Mouse (Mus musculus): ENCODE results near the gene Aldoc. TPM values are rescaled to one million over a fixed set of nuclear protein-coding genes. Genes with fewer than 3 reads are reported as not detected.

Gene Aldoc
- total RNA-seq, 2 experiments from 2014 or later = 733 to 876 TPM

DNA sequence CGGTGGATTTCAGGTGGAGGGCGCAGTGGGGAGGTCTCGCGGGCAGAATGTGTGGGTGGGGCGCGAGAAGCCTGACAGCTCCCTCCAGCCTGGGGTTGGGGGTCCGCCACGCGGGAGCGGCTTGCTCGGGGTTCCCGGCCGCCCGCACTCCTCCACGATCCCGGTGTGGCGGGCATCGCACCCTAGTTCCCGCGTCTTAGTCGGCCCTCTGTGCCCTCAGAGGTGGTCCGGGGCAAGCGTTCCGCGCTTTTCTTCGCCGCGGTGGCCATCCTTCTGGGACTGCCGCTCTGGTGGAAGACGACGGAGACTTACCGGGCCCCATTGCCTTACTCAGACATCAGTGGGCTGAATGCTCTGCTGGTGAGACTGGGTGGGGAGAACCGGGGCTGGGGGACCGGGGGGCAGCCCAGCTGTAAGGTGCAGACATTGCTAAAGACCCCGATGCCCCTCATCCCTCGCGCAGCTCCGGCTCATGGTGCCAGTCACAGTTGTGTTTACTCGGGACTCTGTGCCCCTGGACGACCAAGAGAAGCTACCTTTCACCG, 5.8 kb downstream of the Aldoc start:
- DNase-seq (ENCODE audit: low spot score in 2 of 2) = no peak

- DNase-seq (ENCODE audit: low spot score in 2 of 2) = no peak
Observed at GRCm38 (mm10) chr11:78332676-78333075, 9.9 kb downstream of the Aldoc start.

GRCm38 (mm10) chr11:78333992-78334391, 11.2 kb downstream of the Aldoc start:
- no peak for DNase-seq (ENCODE audit: low spot score in 2 of 2)

DNA sequence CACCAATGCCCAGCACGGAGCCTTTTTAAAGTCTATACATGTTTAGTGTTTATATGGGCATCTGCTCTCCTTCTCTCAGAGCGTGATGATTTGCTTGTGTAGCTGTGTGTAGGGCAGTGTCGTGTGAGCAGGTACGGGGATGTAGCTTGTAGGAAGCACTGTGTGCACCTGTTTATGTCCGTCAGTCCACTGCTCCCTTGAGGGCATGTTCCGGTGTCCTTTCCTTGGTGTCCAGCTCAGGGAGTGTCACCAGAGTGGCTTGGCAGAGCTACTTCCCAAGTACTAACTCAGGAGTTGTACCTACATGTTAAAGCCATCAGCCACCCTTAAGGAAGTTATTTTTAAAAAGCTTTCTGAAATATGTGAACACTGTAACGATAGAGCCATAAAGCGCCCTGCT, 14.3 kb downstream of the Aldoc start:
- no peak for DNase-seq (ENCODE audit: low spot score in 2 of 2)

DNA sequence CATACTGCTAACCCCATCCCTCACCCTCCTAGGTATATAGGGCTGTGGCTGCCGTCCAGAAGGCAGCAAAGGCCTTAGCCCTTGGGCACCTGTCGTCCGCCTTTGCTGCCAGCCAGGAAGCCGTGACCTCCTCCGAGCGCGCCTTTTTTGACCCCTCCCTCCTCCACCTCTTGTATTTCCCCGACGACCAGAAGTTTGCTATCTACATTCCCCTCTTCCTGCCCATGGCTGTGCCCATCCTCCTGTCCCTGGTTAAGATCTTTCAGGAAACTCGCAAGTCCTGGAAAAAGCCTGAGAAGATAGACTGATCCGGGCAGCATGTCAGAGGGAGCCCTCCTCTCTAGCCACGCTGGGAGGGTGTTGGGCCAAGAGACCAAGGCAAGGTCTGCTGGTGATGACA, 18.9 kb downstream of the Aldoc start:
- DNase-seq (ENCODE audit: low spot score in 2 of 2) = no peak

DNA sequence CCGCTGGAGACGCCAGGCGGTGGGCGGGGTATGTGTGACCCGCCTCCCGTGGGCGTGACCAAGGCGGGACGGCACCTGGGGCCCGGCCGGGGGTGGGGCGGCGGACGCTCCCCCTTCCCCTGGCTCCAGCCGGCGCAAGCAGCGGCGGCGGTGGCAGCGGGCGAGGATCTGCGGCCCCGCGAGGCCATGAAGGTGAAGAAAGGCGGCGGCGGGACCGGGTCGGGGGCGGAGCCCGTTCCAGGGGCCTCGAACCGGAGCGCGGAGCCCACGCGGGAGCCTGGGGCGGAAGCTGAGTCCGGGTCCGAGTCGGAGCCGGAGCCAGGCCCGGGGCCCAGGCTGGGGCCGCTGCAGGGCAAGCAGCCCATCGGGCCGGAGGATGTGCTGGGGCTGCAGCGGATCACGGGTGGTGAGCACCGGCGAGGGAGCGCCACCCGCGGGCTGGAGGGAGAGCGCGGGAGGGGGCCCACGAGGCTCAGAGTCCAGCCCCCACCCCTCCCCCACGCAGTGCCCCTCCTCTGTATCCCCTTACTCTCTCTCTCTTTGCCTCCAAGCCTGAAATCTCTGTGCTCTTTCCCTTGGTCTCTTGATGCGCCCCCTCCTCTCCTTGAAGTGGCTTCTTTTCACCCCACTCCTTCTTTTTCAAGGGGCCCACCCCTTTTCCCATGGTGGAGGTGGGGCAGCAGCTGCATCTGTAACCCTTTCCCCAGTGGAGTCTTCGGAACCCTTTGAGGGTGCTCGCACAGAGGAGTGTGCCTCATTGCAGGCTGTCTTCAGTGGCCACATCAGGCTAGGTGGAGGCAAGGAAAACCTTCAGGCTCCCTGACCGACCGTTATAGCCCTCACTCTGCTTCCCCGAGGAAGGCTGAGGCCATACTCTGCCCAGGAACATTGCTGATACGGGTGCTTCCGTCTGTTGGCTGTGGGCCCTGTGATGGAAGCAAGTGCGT, 20.9 kb downstream of the Aldoc start, which contains the start of gene Unc119:
Gene Unc119 (plus strand): TSS at position 102 of the 947 bp plus-strand sequence.
- DNase-seq (ENCODE audit: low spot score in 2 of 2) = peak; percentile 69 to 78

GRCm38 (mm10) chr11:78344328-78344889, 21.6 kb downstream of the Aldoc start:
- no peak for DNase-seq (ENCODE audit: low spot score in 2 of 2)

DNA sequence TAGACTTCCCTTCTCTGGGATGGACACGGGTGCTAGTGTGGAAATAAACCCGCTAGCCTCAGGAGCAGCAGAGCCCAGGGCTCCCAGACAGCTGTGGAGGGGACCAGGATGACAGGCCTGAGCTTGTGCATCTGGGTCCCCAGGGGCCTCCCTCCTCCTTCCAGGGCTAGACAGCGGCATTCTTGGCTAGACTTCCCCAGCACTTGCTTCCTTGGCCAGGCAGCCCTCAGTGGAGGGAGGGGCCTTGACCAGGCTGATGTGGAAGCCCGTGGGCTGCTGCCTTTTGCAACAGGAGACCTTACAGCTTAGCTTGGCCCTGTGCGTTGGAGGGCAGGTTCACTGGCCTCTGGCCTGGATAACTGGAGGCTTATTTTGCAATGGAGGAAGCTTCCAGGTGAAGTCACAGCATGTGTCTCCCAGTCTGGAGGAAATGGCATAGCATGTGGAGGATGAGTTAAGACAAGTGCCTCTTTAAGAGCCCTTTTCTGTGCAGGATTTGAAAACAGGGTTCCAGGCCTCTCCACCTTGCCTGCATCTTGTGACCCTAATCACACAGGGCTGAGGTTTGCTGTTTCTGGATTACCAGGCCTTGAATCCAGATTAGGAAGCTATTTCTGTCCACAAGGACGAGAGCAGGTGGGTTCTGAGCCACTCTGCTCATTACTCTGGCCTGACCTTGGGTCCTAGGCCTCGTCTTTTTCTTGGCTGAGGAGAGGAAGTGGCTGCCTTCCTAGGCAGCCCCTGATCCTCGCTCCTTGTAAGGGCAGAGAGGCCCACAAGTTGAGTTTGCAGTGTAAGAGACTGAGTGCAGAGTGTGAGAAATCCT, 22.3 kb downstream of the Aldoc start:
- DNase-seq (ENCODE audit: low spot score in 2 of 2) = no peak

GRCm38 (mm10) chr11:78345801-78346200, 23.0 kb downstream of the Aldoc start:
- DNase-seq (ENCODE audit: low spot score in 2 of 2) = no peak

DNA sequence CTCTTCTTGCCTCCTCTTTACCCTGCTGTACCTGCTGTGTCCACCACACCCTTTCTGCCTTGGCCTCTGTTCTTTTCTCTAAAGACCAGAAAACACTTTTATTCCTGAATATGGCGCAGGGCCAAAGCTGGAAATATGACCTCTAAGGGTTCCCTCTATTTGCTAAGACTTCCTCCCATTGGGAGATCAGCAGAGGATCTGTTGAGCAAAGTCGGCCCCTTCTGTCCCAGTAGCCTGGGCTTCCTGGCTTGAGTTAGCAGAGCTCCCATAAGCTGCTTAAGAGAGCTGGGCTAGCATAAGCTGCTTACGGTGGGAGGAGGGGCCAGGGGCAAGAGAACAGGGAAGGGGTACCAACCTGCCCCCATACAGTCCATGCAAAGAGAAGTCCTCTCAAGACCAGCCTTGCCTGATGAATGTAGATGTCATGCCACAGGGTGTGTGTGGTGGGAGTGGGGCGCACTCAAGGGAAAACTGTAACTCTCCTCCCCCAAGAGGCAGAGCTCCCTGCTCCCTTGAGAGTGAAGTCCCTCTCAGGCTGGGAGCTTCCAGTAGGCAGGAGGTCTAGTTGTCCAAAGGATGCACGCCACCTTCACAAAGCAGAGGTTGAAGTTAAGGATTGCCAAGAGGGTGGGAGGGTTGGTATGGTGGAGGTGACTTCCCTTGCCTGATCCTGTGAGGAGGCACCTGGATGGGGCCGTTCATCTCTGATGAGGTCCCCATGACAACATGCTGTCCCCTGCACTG, 23.7 kb downstream of the Aldoc start:
- DNase-seq (ENCODE audit: low spot score in 2 of 2) = no peak

- DNase-seq (ENCODE audit: low spot score in 2 of 2) = peak; percentile 55 to 73
Observed at GRCm38 (mm10) chr11:78347070-78347754, 24.4 kb downstream of the Aldoc start.

GRCm38 (mm10) chr11:78347908-78348307, 25.1 kb downstream of the Aldoc start:
- no peak for DNase-seq (ENCODE audit: low spot score in 2 of 2)

- no peak for DNase-seq (ENCODE audit: low spot score in 2 of 2)
Observed at GRCm38 (mm10) chr11:78348474-78348873, 25.7 kb downstream of the Aldoc start.

GRCm38 (mm10) chr11:78349441-78350358, 26.9 kb downstream of the Aldoc start:
- no peak for DNase-seq (ENCODE audit: low spot score in 2 of 2)

- DNase-seq (ENCODE audit: low spot score in 2 of 2) = no peak
Observed at GRCm38 (mm10) chr11:78353081-78353480, 30.3 kb downstream of the Aldoc start.

GRCm38 (mm10) chr11:78354905-78355304, 32.1 kb downstream of the Aldoc start:
- no peak for DNase-seq (ENCODE audit: low spot score in 2 of 2)

DNA sequence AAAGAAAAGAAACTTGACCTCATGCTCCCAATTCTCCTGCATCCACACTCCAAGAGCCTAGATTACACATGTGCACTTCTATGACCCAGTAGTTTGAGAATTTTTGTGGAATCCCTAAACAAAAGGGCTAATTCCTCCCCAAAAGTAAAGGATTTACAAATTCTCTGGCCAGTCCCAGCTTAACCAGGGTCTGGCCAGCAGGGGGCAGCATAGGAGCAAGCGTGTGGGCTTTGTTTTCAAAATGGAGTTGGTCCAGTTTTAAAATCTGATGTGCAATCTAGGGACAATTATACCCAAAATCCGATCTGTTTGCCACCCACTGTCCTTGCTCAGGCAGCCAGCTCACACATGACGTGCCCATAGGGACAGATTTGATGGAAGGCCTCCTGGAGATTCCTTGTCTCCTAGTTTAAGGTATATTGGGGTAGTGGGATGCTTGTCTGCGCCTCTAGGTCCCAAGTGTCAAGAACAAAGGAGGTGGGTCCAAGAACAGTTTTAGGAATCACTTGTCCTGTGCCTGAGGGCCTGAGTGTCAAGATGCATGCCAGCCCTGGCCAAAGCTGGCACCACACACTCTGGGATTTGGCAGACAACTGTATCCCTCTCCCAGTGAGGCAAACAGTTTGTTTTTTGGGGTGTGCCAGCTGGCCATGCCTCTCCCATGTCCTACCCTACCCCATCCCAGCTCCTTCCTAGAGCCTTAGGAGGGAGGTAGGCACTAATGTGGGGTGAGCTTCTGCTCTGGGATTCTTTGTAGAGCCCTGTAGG, 32.9 kb downstream of the Aldoc start:
- DNase-seq (ENCODE audit: low spot score in 2 of 2) = peak; percentile 58 to 77
